Mouse (Mus musculus) adrenal gland, postnatal 14 days (tissue): ENCODE data around the gene Plxnb2. TPM values are rescaled to one million over a fixed set of nuclear protein-coding genes. Genes with fewer than 3 reads are reported as not detected.

ENCODE experiments used
- DNase-seq: peaks from one replicate; pipeline ENCODE4 v3.0.0; 2021; ENCODE audit warnings: mixed read lengths
- microRNA-seq, 2 experiments: library from miRNA; unstranded; fragments of <30 nt; microRNA quantifications; one replicate each; pipeline ENCODE4 v1.2.0; 2021
- total RNA-seq: library from RNA; stranded (reverse); gene quantifications from 2 replicates; pipeline ENCODE4 v1.2.3, GENCODE M21; 2021

The Plxnb2 gene
- total RNA-seq, 1 experiment from 2014 or later, result 110 TPM

DNA sequence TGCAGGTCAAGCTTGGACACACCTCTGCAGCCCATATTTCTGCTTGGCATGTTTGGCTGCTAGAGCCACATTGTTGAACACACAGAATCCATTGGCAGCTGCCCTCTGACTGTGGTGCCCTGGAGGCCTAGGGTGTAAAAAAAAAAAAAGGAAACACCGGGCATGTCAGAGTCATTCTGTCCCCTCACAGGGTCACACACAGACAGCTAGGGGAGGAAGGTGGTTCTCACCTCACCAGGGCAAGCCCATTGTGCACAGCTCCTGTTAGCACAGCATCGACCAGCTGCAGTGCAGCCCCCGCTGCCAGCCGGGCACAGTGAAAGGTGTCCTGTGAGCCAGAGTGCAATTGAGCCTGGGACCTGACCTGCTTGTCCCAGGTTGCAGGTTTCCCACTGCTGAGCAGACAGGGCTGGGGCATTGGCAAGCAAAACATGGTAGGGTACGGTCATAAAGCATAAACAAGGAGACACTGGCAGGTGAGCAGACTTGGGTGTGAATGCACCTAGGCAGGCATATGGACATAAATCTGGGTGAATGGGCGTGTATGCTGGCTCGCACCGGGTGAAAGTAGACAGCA is 53.1 kb downstream of the Plxnb2 start:
- no peak for DNase-seq

DNA sequence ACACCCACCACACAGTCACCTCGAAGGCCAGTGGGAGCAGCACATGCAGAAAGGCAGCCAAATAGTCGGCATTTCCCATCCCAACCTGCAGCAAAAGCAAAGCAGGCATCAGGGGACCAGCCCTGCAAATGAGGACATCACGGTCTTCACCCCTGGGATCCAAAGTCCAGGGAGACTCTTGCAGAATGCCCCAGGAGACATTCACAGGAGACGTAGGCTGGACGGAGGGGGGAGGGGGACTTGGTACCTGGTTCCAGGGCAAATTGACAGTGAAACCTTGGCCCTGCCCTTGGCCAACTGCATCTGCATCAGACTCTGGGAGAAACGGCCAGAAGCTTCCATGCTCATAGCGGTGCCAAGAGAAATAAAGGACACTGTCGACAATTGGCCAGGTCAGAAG is 54.0 kb downstream of the Plxnb2 start:
- no peak for DNase-seq

DNA sequence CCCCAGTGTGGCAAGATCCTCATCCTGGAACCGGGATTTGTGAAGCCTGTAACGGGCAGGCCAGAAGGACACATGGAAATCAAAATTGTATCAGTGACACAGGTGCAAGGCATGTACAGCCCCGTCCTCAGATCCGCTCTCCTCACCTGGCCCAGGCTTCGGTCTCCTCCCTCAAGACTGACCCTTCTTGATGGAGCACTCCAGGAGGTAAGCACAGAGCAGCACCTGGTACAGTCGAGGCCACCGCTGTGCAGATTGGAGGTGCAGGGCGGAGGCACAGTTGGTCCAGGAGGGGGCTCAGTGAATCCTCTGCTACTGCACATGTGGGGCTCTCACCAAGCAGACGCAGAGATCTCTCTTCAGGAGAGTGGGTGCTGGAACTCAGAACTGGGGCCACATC is 55.2 kb downstream of the Plxnb2 start:
- DNase-seq, result no peak

DNA sequence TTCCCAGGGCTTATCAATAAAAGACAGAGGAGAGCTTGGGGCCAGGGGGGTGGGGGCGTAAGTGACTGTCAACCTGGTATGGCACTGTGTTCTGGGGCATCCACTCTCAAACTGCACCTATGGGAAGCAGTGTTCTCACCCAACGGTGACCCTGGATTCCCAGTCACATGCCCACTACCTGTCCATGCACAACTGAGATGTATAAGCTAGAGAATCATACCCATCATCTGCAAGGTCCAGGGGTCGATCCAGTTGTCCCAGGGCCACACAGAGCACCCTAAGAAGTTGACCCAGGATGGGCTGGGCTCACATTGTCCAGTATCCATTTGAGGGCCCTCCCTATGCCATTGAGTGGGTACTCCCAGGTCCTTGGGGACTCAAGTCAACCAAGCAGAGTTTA is 56.3 kb downstream of the Plxnb2 start:
- no peak for DNase-seq

DNA sequence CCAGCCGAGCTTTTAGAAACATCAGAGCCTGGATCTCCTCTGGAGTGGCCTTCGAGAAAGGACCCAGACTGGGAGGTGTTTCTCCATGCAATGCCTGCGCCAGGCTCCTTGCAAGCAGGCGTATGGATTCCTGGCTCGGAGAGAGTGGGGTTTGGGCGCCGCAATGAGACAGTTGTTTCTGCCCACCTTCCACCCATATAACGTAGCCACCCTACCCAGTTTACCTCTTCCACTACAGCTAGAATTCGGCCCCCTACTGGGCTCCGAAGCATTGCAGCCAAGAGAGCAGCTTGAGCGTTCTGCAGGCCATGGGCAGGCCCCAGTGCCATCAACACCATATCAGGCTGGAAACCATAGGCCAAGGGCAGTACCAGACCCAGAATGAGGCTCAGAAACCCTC is 57.0 kb downstream of the Plxnb2 start:
- DNase-seq, result peak; percentile 74

DNA sequence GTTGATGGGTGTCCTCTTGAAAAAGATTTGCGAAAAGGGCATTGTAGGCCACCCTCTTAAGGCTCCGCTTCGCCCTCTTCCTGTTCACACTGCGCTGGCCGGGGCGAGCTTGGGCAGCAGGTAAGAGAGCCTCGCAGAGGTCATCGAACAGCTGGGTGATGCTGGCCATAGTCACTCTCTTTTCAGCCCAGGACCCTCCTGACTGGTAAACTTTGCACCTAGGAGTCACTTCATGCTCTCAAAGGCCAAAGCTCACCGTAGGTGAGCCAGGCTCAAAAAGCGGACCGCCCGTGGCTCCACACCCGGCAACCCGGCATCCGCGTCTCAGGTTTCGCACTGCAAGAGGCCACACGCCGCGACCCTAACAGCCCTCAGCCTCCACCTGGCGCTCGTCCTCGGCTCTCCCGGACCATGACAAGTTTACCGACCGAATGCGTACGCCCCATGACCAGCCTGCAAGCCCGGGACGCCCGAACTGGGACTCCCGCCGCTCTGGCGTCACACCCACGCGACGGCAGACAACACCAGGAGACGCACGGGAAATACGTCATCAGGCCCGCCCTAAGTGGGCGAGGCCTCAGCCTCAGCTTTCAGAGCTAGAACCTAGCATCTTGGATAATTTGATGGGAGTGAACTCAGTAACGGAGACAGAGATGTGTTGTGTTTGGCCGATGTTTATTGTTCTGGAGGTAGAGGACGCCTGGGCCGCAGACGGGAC is 57.8 kb downstream of the Plxnb2 start, which contains the start of gene Tubgcp6:
TSS of gene Tubgcp6 (minus strand) at position 464 of the 718 bp plus-strand sequence.
- peak; percentile 97 for DNase-seq

DNA sequence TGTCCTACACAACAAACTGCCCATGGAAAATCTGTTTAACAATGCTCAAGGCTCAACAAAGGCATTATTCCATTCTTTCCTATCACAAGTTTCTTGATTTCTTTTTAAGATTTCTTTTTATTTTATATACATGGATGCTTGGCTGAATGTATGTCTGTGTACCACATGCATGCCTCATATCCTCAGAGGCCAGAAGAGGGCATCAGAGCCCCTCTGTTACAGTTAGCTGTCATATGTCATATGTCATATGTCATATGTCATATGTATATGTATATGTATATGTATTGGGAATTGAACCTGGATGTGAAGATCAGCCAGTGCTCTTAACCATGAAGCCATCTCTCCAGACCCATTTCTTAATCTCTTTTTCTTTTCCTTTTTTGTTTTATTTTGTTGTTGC is 62.6 kb downstream of the Plxnb2 start:
- no peak for DNase-seq

DNA sequence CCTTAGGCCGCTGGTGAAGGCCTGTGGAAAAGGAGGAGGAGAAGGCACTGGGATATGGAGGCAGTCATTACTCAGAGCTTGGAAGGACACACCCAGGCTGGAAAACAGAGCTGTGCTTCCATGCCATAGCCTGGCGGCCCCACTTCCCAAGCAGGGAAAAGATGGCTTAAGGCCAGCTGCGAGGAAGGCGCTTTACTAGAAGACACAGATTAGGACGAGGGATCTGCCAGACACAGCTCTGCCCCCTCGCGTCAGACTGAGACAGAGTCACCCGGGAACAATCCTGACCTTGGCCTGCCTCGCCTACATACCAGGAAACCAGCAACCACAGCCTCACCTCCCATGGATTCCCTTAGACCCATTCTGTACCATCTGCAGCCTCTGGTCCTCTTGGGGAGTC is 70.4 kb downstream of the Plxnb2 start:
- DNase-seq, result peak; percentile 82

DNA sequence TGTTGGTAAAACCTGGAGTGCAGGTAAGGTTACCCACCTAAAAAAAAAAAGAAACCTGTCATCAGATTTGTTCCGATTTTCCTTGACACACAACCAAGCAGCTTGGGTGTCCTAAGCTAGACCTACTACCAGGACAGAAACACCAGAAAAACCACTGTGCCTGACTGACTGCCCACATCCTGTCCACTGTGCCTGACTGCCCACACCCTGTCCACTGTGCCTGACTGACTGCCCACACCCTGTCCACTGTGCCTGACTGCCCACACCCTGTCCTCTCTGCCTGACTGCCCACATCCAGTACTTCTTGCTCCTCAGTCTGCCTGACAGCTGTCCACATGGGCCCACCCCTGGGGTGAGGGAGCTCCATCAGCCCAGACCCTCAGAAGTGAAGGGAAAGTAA is 73.6 kb downstream of the Plxnb2 start:
- no peak for DNase-seq

DNA sequence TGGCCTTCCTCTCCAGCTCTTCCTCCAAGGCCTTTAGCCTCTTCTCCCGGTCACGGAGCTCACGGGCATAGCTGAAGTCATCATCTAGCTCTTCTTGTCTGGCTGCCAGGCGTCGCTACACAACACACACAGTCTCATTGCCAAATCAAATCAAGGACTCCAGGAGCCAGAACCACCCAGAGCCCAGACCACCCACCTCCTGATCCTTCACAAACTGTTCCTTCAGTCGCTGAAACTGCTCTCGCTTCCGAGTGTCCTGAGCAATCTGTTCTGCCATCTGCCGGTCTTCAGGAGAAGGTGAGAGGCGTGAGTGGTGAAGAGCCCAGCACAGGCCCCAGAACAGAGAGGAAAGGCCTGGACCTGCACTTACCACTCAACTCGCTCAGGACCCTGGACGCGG is 74.5 kb downstream of the Plxnb2 start:
- DNase-seq, result no peak

Small RNAs within 50 kb of the gene (microRNA-seq; reads per million reads assigned to microRNA genes)
- gene Mir6958 (0 to 0.43 reads per million in 2 experiments), gene Mir7118 (0 reads per million in 2 experiments)

Other genes starting within 250 kb of the Plxnb2 start
- 0.11 TPM in 1 of 2 replicates, not detected in the other for gene Ttll8, start 226.4 kb downstream of the Plxnb2 start, total RNA-seq
- gene Mlc1, start 201.8 kb downstream of the Plxnb2 start, total RNA-seq, result 0.30 TPM in 1 of 2 replicates, not detected in the other
- not detected in 2 replicates for gene Mov10l1, start 197.9 kb downstream of the Plxnb2 start, total RNA-seq
- 0.52 and 1.6 TPM in 2 replicates for gene Panx2, start 121.1 kb downstream of the Plxnb2 start, total RNA-seq
- gene Trabd, start 105.7 kb downstream of the Plxnb2 start, total RNA-seq, result 38.2 and 47.1 TPM in 2 replicates
- gene Selenoo, start 91.7 kb downstream of the Plxnb2 start, total RNA-seq, result 29.3 and 35.4 TPM in 2 replicates
- 13.3 and 15.7 TPM in 2 replicates for gene Tubgcp6, start 57.7 kb downstream of the Plxnb2 start, total RNA-seq
- 11.9 and 13.2 TPM in 2 replicates for gene Hdac10, start 52.1 kb downstream of the Plxnb2 start, total RNA-seq
- gene Mapk12, start 40.1 kb downstream of the Plxnb2 start, total RNA-seq, result 8.6 and 9.6 TPM in 2 replicates
- 5.3 and 6.4 TPM in 2 replicates for gene Mapk11, start 31.2 kb downstream of the Plxnb2 start, total RNA-seq
- 5.0 and 6.2 TPM in 2 replicates for gene Dennd6b, start 15.7 kb upstream of the Plxnb2 start, total RNA-seq
- 41.1 and 52.4 TPM in 2 replicates for gene Ppp6r2, start 30.8 kb upstream of the Plxnb2 start, total RNA-seq
- 74.0 and 99.4 TPM in 2 replicates for gene Sbf1, start 134.5 kb upstream of the Plxnb2 start, total RNA-seq
- gene Adm2, start 141.9 kb upstream of the Plxnb2 start, total RNA-seq, result not detected in 2 replicates
- gene Miox, start 153.6 kb upstream of the Plxnb2 start, total RNA-seq, result not detected in 2 replicates
- gene Lmf2, start 174.9 kb upstream of the Plxnb2 start, total RNA-seq, result 43.2 and 44.6 TPM in 2 replicates
- 83.3 and 85.8 TPM in 2 replicates for gene Ncaph2, start 174.9 kb upstream of the Plxnb2 start, total RNA-seq
- 39.5 and 43.5 TPM in 2 replicates for gene Sco2, start 193.1 kb upstream of the Plxnb2 start, total RNA-seq
- gene Tymp, start 196.3 kb upstream of the Plxnb2 start, total RNA-seq, result 0.68 and 4.5 TPM in 2 replicates
- 0.53 and 1.5 TPM in 2 replicates for gene Odf3b, start 198.5 kb upstream of the Plxnb2 start, total RNA-seq
- not detected in 2 replicates for gene Klhdc7b, start 204.1 kb upstream of the Plxnb2 start, total RNA-seq
- gene Syce3, start 229.7 kb upstream of the Plxnb2 start, total RNA-seq, result not detected in 2 replicates
- 525 and 569 TPM in 2 replicates for gene Cpt1b, start 245.1 kb upstream of the Plxnb2 start, total RNA-seq
- 2.5 TPM in 2 replicates for gene C730034F03Rik, start 248.8 kb upstream of the Plxnb2 start, total RNA-seq
- 11.0 and 11.5 TPM in 2 replicates for gene Gm44502, start 248.9 kb upstream of the Plxnb2 start, total RNA-seq
- 98.6 and 101 TPM in 2 replicates for gene Chkb, start 249.1 kb upstream of the Plxnb2 start, total RNA-seq